Mouse (Mus musculus) Patski (cell line): ENCODE data around the gene Mmp2. TPM values are rescaled to one million over a fixed set of nuclear protein-coding genes. Genes with fewer than 3 reads are reported as not detected.
"Not testable (repeated sequence)": the region's sequence is repeated elsewhere in the genome, so short reads cannot be mapped to it uniquely, and the experiment has no call there.

Experiments used
- ATAC-seq: fragments of 100-300 bp; one replicate; pipeline ENCODE4 v1.8.0; 2021
- CTCF ChIA-PET: fragments of 350-600 bp; sonication (Branson Sonifier 250); formaldehyde crosslinking; loops from one replicate; lab custom pipeline; 2022; ENCODE audit warnings: inconsistent platforms; lab: Charles Lee
- POLR2A ChIA-PET: fragments of 350-600 bp; sonication (Branson Sonifier 250); formaldehyde crosslinking; loops from one replicate; lab custom pipeline; 2022; ENCODE audit warnings: antibody characterized with exemption, inconsistent platforms; lab: Charles Lee
- DNase-seq: peaks from one replicate; pipeline ENCODE4 v3.0.0-alpha.2; 2011; ENCODE audit warnings: low read depth, low spot score
- H3K27me3 ChIP-seq: fragments of 371-371 bp; one replicate; pipeline ENCODE4 v1.5.1; 2021
- CTCF ChIP-seq: fragments of 100-300 bp; IDR thresholded peaks from one replicate; pipeline ENCODE4 v1.5.1; 2021
- in situ Hi-C: fragments of 300-500 bp; cut with MboI; formaldehyde crosslinking; loops from 3 replicates; pipeline ENCODE4 v1.11.1; 2018; ENCODE audit warnings: low pct_unique_long_range_greater_than_20kb, mixed read lengths
- polyA plus RNA-seq: library from polyadenylated mRNA; unstranded; gene quantifications from one replicate; pipeline ENCODE4 v1.2.3, GENCODE M21; 2021

The Mmp2 gene
- polyA plus RNA-seq = 40.5 TPM

GRCm38 (mm10) chr8:92827243-92828034 is at the start of gene Mmp2:
Gene Mmp2 (plus strand): TSS chr8:92827291.
- TF ChIP-seq CTCF = no peak
- in situ Hi-C loops = loop anchor here (10.0 to 25.0 kb wide), 3 partner anchors 57 to 1440 kb away; partner anchors contain the start of gene Amfr
- ChIA-PET CTCF (interaction anchor here (1.0 to 1.3 kb wide), 2 partner anchors 39 to 183 kb away, joined by 3 read pairs; no protein-coding TSS in a partner anchor), POLR2A (no interaction called here)
- DNase-seq (no peak), ATAC-seq (no peak)
- no peaks in the 10 kb centered on the region for H3K27me3 ChIP-seq

- in situ Hi-C loops = no loop called here
- POLR2A ChIA-PET = no interaction called here
- H3K27me3 ChIP-seq = peaks cover 13% of the 10 kb centered on the region
- DNase-seq (no peak), ATAC-seq (no peak)
- TF ChIP-seq CTCF = no peak
- CTCF ChIA-PET = no interaction called here
Observed at GRCm38 (mm10) chr8:92780976-92781375, 46.1 kb upstream of the Mmp2 start.

- no peak for TF ChIP-seq CTCF
- CTCF ChIA-PET = no interaction called here
- no peak for ATAC-seq
- in situ Hi-C loops = no loop called here
- DNase-seq = no peak
- POLR2A ChIA-PET = no interaction called here
- peaks cover 15% of the 10 kb centered on the region for H3K27me3 ChIP-seq
Observed at GRCm38 (mm10) chr8:92783906-92784610, 43.0 kb upstream of the Mmp2 start.

- ChIA-PET CTCF (no interaction called here), POLR2A (no interaction called here)
- DNase-seq = no peak
- no peak for TF ChIP-seq CTCF
- H3K27me3 ChIP-seq = peaks cover 6% of the 10 kb centered on the region
- no peak for ATAC-seq
- in situ Hi-C loops = no loop called here
Observed at GRCm38 (mm10) chr8:92790835-92791234, 36.3 kb upstream of the Mmp2 start.

- ATAC-seq, CTCF ChIA-PET: not testable (repeated sequence)
- TF ChIP-seq CTCF = peak; percentile 40
Observed at GRCm38 (mm10) chr8:92791999-92792398, 35.1 kb upstream of the Mmp2 start.

DNA sequence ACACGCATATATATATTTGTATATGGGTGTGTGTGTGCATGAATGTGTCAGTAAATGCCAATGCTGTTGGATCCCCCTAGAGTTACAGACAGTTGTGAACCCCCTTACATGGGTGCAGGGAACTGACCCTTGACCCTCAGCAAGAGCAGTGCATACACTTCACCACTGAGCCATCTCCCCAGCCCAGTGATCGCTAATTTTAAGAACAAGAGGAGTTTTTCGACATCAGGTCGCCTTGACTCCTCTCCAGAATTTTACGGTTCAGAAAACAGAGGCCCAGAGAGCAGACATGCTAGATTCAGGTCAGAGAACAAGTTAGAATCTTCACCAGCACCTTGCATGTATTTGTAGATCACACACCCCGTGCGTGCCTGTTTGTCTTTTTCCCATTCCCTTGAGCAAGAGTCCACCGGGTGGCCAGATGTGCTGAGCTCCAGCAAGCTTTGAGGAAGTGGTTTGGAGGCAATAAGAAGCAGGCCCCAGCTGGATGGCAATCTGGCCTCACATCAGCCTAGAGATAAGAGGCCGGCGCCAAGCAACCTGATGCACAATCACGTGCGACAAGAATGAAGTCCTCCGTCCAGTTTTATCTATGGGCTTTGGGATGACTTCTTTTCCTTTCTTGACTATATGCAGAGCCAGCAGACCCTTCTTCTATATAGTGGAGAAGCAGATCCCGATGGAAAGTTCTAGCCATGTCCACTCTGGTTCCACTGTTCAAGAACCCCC is 33.1 kb upstream of the Mmp2 start:
- DNase-seq (no peak), ATAC-seq (no peak)
- CTCF ChIA-PET = interaction anchor here (1.3 kb wide), 1 partner anchor 20 kb away, joined by 3 read pairs; no protein-coding TSS in a partner anchor
- H3K27me3 ChIP-seq = peaks cover 4% of the 10 kb centered on the region
- in situ Hi-C loops = no loop called here
- POLR2A ChIA-PET = no interaction called here
- TF ChIP-seq CTCF = no peak

More at GRCm38 (mm10) chr8:92791999-92792398, 35.1 kb upstream of the Mmp2 start:
- DNase-seq, in situ Hi-C loops, POLR2A ChIA-PET, H3K27me3 ChIP-seq: not testable (repeated sequence)

DNA sequence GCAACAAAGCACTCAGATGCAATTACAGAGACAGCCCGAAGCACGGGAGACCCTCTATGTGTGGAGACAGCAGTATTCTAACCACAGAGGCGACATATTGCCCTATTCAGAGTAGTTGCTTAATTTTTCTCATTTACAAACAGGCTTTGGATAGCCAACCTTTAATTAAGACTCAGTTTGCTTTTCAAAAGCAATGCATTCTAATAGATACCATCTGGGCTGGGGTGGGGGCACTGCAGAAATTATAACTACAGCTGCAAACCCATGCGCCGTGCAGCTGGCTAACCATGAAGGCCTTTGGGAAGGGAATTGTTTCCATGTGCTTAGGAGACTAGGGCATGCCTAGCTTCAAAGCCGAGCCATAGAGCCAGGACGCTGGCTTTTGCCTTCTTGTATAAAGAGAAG is 29.6 kb upstream of the Mmp2 start:
- peaks cover 4% of the 10 kb centered on the region for H3K27me3 ChIP-seq
- ATAC-seq (no peak), DNase-seq (no peak)
- no peak for TF ChIP-seq CTCF
- in situ Hi-C loops = no loop called here
- ChIA-PET POLR2A (no interaction called here), CTCF (no interaction called here)

GRCm38 (mm10) chr8:92799406-92799805 is 27.7 kb upstream of the Mmp2 start:
- peaks cover 4% of the 10 kb centered on the region for H3K27me3 ChIP-seq
- ATAC-seq (no peak), DNase-seq (no peak)
- POLR2A ChIA-PET = no interaction called here
- in situ Hi-C loops = no loop called here
- no peak for TF ChIP-seq CTCF
- CTCF ChIA-PET = no interaction called here

- TF ChIP-seq CTCF = no peak
- peaks cover 4% of the 10 kb centered on the region for H3K27me3 ChIP-seq
- peak; percentile 44 for ATAC-seq
- in situ Hi-C loops = no loop called here
- POLR2A ChIA-PET = no interaction called here
- CTCF ChIA-PET = interaction anchor here (1.0 kb wide), 1 partner anchor 17 kb away, joined by 4 read pairs; no protein-coding TSS in a partner anchor
- peak; percentile 28 for DNase-seq
Observed at GRCm38 (mm10) chr8:92801231-92801630, 25.9 kb upstream of the Mmp2 start.

GRCm38 (mm10) chr8:92802591-92802990 is 24.5 kb upstream of the Mmp2 start:
- CTCF ChIA-PET = interaction anchor here (1.8 kb wide), 1 partner anchor 15 kb away, joined by 4 read pairs; no protein-coding TSS in a partner anchor
- no peak for TF ChIP-seq CTCF
- POLR2A ChIA-PET = no interaction called here
- DNase-seq (no peak), ATAC-seq (no peak)
- peaks cover 8% of the 10 kb centered on the region for H3K27me3 ChIP-seq
- in situ Hi-C loops = no loop called here
